Mouse (Mus musculus): ENCODE measurements around the gene H2al1o.
"Not testable (repeated sequence)": the region's sequence is repeated elsewhere in the genome, so short reads cannot be mapped to it uniquely, and the experiment has no call there.

The H2al1o gene

DNA sequence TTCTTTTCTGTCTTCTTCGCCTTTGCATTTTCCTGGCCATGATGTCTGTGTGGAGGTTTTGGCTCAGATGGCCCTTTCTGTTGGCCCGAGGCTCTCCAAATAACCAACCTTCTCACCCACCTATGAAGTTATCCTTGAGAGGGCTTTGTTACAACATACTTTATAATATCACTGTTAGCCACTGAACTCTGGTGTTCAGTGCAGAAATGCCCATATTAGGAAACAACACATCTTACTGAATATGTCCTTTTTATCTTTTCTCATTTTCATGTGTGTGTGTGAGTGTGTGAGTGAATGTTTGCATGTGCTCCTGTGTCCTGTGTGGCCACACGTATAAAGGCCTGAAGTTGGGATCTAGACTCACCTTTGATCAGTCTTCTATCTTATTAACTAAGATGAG, at the start of gene H2al1o:
Gene H2al1o, minus strand, starts transcription at position 101 of the 400 bp plus-strand sequence.
- not testable (repeated sequence) for ATAC-seq (ENCODE audit: insufficient number of reproducible peaks, low FRiP score, low TSS enrichment)

DNA sequence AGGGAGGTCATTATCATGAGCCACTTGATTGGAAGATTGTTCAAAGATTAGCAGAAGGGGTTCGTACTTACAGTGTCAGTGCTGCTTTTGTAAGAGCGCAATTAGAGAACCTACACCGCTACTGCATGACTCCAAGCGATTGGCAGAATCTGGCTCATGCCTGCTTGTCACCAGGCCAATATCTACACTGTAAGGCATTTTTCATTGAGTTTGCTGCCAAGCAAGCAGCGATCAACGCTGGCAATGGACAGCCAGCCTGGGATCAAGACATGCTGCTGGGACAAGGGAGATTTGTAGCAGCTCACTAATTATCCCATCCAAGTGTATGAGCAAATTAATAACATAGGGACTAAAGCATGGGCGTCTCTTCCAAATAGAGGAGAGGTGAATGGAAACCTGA, 25.8 kb upstream of the H2al1o start:
- not testable (repeated sequence) for ATAC-seq (ENCODE audit: insufficient number of reproducible peaks, low FRiP score, low TSS enrichment)

DNA sequence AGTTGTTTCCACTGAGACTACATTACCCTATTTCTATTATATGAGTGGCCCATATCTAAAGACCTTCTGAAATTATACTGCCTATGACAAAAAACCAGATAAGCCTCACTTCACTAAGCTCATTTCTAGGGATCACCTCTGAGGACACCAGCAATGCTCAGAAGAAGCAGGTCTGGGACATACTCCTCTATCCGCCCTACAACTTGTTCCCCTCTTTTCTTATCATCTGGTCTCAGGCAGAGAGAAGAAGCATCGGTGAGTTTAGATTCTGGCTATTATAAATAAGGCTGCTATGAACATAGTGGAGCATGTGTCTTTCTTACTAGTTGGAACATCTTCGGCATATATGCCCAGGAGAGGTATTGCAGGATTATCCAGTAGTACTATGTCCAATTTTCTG, 35.3 kb downstream of the H2al1o start:
- ATAC-seq (ENCODE audit: insufficient number of reproducible peaks, low FRiP score, low TSS enrichment): no peak

All from cerebellum, adult (tissue).